Mouse (Mus musculus): Measurements from ENCODE around the gene Cck. TPM values are rescaled to one million over a fixed set of nuclear protein-coding genes. Genes with fewer than 3 reads are reported as not detected.

The Cck gene
- polyA plus RNA-seq, 1 experiment from 2014 or later, result not detected

DNA sequence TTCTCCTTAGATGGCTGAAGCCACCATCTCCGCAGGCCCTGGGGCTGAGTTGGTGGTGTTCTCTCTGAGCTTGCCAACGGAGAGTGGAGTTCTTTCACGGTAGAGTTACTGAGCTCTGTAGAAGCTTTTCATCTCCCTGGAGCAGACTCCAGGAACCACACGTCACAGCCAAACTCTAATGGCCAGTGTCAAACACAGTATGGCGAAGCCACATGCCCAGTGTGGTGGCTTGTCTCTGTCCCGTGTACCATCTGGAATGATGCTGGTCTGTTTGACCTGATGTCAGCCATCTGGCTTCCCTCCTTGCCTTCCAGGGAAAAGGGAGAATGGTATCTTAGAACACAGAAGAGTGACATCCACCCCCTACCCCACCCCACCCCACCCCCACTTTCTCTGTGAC, 25.8 kb downstream of the Cck start:
- Histone ChIP-seq H3K9ac (replicated peaks) (no peak overlapping the region), H3K4me2 (ENCODE audit: low read depth, low read length) (no peak overlapping the region), H3K4me1 (ENCODE audit: insufficient read depth) (no peaks in the 10 kb centered on the region), H3K9me3 (ENCODE audit: low read length) (no peaks in the 10 kb centered on the region), H3K36me3 (replicated peaks; ENCODE audit: insufficient read depth, low read length) (peaks cover 19% of the 10 kb centered on the region), H3K27me3 (ENCODE audit: insufficient read depth, low read length) (no peaks in the 10 kb centered on the region), H3K27ac (ENCODE audit: low read depth) (no peak overlapping the region), H3K4me3 (ENCODE audit: low read depth, low read length) (no peak overlapping the region)
- 92% methylated on average over 6 of the region's 6 CpGs for WGBS (ENCODE audit: insufficient replicate concordance)
- TF ChIP-seq EP300 (IDR thresholded peaks at IDR 0.05; ENCODE audit: low read depth) (no peak), CTCF (IDR thresholded peaks at IDR 0.05; ENCODE audit: low read depth) (no peak)
- ATAC-seq, result no peak
- DNase-seq, result no peak

DNA sequence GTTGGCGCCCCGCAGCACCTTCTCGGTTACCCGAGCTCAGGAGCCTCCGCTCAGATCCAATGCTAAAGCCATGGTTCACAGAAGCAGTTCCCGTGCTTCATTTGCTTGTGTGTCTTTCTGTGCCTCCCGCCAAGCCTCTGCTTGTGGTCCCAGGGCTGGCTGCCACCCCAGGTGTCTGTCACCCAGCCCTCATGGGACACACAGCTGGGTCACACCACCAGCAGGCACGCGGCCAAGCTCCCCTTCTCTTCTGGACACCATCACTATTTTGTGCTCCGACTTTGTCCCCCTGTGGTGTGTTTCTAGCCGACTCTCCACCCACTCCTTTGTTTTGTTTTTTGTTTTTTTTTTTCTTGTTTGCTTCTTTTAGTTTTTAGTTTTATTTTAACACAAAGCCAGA, 28.0 kb downstream of the Cck start:
- Histone ChIP-seq H3K36me3 (replicated peaks; ENCODE audit: insufficient read depth, low read length) (peaks cover 23% of the 10 kb centered on the region), H3K9me3 (ENCODE audit: low read length) (no peaks in the 10 kb centered on the region), H3K4me1 (ENCODE audit: insufficient read depth) (no peaks in the 10 kb centered on the region), H3K27ac (ENCODE audit: low read depth) (no peak overlapping the region), H3K9ac (replicated peaks) (no peak overlapping the region), H3K4me2 (ENCODE audit: low read depth, low read length) (no peak overlapping the region), H3K4me3 (ENCODE audit: low read depth, low read length) (no peak overlapping the region), H3K27me3 (ENCODE audit: insufficient read depth, low read length) (no peaks in the 10 kb centered on the region)
- DNase-seq, result no peak
- no peak for ATAC-seq
- TF ChIP-seq CTCF (IDR thresholded peaks at IDR 0.05; ENCODE audit: low read depth) (no peak), EP300 (IDR thresholded peaks at IDR 0.05; ENCODE audit: low read depth) (no peak)
- WGBS (ENCODE audit: insufficient replicate concordance), result 84% methylated on average over 11 of the region's 11 CpGs

DNA sequence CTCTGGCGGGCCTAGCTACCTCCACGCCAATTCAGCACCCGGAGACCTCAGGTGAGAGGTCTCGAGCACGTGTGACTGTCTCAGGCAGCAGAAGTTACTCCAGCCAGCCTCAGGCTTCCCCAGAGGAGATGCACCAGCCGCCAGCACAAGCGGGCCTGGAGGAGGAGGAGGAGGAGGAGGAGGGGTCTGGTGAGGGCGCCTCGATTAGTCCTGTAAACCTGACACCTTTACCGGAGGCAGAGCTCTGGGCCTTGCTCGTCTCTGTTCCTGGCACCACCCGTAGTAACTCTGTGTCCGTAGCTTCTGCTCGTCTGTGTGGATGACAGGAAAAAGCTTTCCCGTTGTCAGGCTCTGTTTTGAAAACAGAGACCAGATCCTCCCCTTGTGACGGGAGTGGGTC, 35.0 kb downstream of the Cck start:
- no peaks in the 10 kb centered on the region for H3K27me3 ChIP-seq (ENCODE audit: insufficient read depth, low read length)
- no peaks in the 10 kb centered on the region for H3K9me3 ChIP-seq (ENCODE audit: low read length)
- TF ChIP-seq EP300 (IDR thresholded peaks at IDR 0.05; ENCODE audit: low read depth) (no peak), CTCF (IDR thresholded peaks at IDR 0.05; ENCODE audit: low read depth) (no peak)
- H3K4me2 ChIP-seq (ENCODE audit: low read depth, low read length), result no peak overlapping the region
- peaks cover 48% of the 10 kb centered on the region for H3K36me3 ChIP-seq (replicated peaks; ENCODE audit: insufficient read depth, low read length)
- WGBS (ENCODE audit: insufficient replicate concordance), result 80% methylated on average over 16 of the region's 16 CpGs
- no peak for ATAC-seq
- H3K4me1 ChIP-seq (ENCODE audit: insufficient read depth), result no peaks in the 10 kb centered on the region
- H3K27ac ChIP-seq (ENCODE audit: low read depth), result no peak overlapping the region
- DNase-seq, result no peak
- H3K4me3 ChIP-seq (ENCODE audit: low read depth, low read length), result no peak overlapping the region
- H3K9ac ChIP-seq (replicated peaks), result no peak overlapping the region

DNA sequence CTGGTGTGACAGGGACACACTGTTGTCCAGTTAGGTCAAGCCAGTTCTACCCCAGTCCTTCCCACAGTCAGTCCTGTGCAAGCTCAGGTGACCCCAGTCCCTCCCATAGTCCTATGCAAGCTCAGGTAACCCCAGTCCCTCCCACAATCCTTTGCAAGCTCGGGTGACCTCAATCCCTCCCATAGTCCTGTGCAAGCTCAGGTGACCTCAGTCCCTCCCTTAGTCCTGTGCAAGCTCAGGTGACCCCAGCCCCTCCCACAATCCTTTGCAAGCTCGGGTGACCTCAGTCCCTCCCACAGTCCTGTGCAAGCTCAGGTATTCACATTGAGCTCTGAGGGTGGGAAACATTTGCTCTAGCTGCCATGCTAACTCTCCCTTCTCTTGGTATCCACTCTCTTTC, 35.5 kb downstream of the Cck start:
- WGBS (ENCODE audit: insufficient replicate concordance), result 58% methylated on average over 2 of the region's 2 CpGs
- Histone ChIP-seq H3K27ac (ENCODE audit: low read depth) (no peak overlapping the region), H3K9ac (replicated peaks) (no peak overlapping the region), H3K4me3 (ENCODE audit: low read depth, low read length) (no peak overlapping the region), H3K9me3 (ENCODE audit: low read length) (no peaks in the 10 kb centered on the region), H3K4me1 (ENCODE audit: insufficient read depth) (no peaks in the 10 kb centered on the region), H3K4me2 (ENCODE audit: low read depth, low read length) (no peak overlapping the region), H3K27me3 (ENCODE audit: insufficient read depth, low read length) (no peaks in the 10 kb centered on the region), H3K36me3 (replicated peaks; ENCODE audit: insufficient read depth, low read length) (peaks cover 54% of the 10 kb centered on the region)
- DNase-seq (no peak), ATAC-seq (peak; percentile 71)
- TF ChIP-seq EP300 (IDR thresholded peaks at IDR 0.05; ENCODE audit: low read depth), result no peak
- TF ChIP-seq CTCF (IDR thresholded peaks at IDR 0.05; ENCODE audit: low read depth), result no peak

DNA sequence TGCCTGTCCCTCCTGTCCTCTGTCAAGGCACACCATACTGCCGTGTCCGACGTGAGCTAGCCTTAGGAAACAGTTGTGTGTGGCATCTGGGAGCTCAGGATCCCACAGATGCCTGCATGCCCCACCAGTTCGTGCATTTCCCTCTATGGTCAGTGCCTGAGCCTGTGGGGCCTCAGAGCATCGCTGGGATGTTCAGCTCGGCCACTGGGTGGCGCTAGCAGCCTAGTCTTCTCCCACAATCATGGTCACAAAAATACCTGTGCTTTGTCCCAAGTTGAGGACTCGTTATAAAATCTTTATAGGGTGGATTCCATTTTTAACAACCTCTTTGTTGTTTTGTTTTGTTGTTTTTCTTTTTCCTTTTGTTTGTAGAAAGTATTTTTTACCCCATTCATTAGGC, 37.0 kb downstream of the Cck start:
- Histone ChIP-seq H3K4me3 (ENCODE audit: low read depth, low read length) (no peak overlapping the region), H3K4me2 (ENCODE audit: low read depth, low read length) (no peak overlapping the region), H3K27me3 (ENCODE audit: insufficient read depth, low read length) (no peaks in the 10 kb centered on the region), H3K27ac (ENCODE audit: low read depth) (no peak overlapping the region), H3K9me3 (ENCODE audit: low read length) (no peaks in the 10 kb centered on the region), H3K4me1 (ENCODE audit: insufficient read depth) (no peaks in the 10 kb centered on the region), H3K9ac (replicated peaks) (no peak overlapping the region), H3K36me3 (replicated peaks; ENCODE audit: insufficient read depth, low read length) (peaks cover 61% of the 10 kb centered on the region)
- WGBS (ENCODE audit: insufficient replicate concordance), result 34% methylated on average over 8 of the region's 8 CpGs
- DNase-seq (peak; percentile 71), ATAC-seq (0 out of 2 replicates have a peak, but pooled peaks have one; percentile 30)
- TF ChIP-seq CTCF (IDR thresholded peaks at IDR 0.05; ENCODE audit: low read depth) (peak; percentile 87), EP300 (IDR thresholded peaks at IDR 0.05; ENCODE audit: low read depth) (no peak)

DNA sequence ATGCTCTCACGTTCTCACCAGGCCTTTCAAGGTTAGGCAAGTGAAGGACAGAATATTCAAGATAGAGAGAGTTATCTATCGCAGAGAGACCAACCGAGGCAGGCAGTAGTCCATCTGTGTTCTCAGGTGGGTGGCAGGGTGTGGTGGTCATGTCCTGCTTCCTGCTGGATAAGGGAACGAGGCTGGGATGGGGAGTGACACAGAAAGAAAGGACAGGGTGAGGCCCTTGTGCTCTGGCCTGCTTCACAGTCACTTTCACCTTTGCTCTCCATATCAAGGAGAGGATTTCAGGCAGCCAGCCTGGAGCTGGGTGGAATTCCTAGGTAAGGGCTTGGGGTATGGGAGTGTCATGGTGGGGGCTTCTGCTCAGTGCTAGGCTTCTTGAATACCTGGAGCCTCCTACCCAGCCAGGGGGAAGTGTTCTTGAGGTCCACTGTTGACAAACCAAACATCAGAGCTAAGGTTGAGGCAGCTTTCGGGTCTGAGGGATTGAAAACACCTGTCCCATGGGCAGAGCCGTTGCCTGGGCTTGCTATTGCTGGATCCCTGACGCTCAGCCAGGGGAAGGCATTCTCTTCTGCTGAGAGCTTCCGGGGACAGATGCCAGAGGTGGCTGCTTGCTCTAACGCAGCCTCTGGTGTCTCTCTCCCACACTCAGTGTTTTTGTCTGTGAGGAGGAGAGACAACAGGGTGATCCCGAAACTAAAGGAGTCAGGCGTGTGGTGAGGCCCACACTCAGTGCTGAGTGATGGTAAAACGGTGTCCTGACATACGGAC, 38.6 kb downstream of the Cck start:
- no peak overlapping the region for H3K4me2 ChIP-seq (ENCODE audit: low read depth, low read length)
- WGBS (ENCODE audit: insufficient replicate concordance), result 84% methylated on average over 13 of the region's 13 CpGs
- no peak overlapping the region for H3K4me3 ChIP-seq (ENCODE audit: low read depth, low read length)
- no peak overlapping the region for H3K9ac ChIP-seq (replicated peaks)
- TF ChIP-seq EP300 (IDR thresholded peaks at IDR 0.05; ENCODE audit: low read depth), result no peak
- TF ChIP-seq CTCF (IDR thresholded peaks at IDR 0.05; ENCODE audit: low read depth), result no peak
- H3K27ac ChIP-seq (ENCODE audit: low read depth), result no peak overlapping the region
- no peaks in the 10 kb centered on the region for H3K9me3 ChIP-seq (ENCODE audit: low read length)
- ATAC-seq, result no peak
- no peaks in the 10 kb centered on the region; the same call in 1 of the 2 replicates for H3K4me1 ChIP-seq (ENCODE audit: insufficient read depth)
- no peak for DNase-seq
- H3K27me3 ChIP-seq (ENCODE audit: insufficient read depth, low read length), result no peaks in the 10 kb centered on the region
- peaks cover 62% of the 10 kb centered on the region for H3K36me3 ChIP-seq (replicated peaks; ENCODE audit: insufficient read depth, low read length)
